Mouse (Mus musculus) adrenal gland, postnatal 0 days (tissue): Measurements from ENCODE around the gene Tlr11. TPM values are rescaled to one million over a fixed set of nuclear protein-coding genes. Genes with fewer than 3 reads are reported as not detected.

Source experiments
- polyA plus RNA-seq: library from polyadenylated mRNA; unstranded; fragments of >200 nt; fragmentation: Nextera tagmentation; extraction: Ambion mirVana; gene quantifications from 2 replicates; pipeline ENCODE4 v1.2.1, GENCODE M21; 2015

Gene Tlr11
- polyA plus RNA-seq, result not detected in 2 replicates

GRCm38 (mm10) chr14:50357593-50357992 is at the start of gene Tlr11:
Gene Tlr11 (plus strand): TSS chr14:50357914.

GRCm38 (mm10) chr14:50326661-50327060 is 31.1 kb upstream of the Tlr11 start, which contains the start of gene Olfr734:
Gene Olfr734 (minus strand): TSS chr14:50326761.

GRCm38 (mm10) chr14:50348796-50349195 is 8.9 kb upstream of the Tlr11 start, which contains the start of gene Olfr735:
Gene Olfr735 (minus strand): TSS chr14:50348872.

GRCm38 (mm10) chr14:50380863-50381262 is 23.1 kb downstream of the Tlr11 start, which contains the start of gene Olfr736:
Gene Olfr736 (plus strand): TSS chr14:50381163.

GRCm38 (mm10) chr14:50407268-50407667 is 49.6 kb downstream of the Tlr11 start, which contains the start of gene Olfr738:
Gene Olfr738 (plus strand): TSS chr14:50407568.

Other genes starting within 250 kb of the Tlr11 start
- gene Olfr727, start 234.7 kb upstream of the Tlr11 start, polyA plus RNA-seq, result not detected in 2 replicates
- gene Olfr728, start 215.2 kb upstream of the Tlr11 start, polyA plus RNA-seq, result not detected in 2 replicates
- gene Olfr729, start 205.0 kb upstream of the Tlr11 start, polyA plus RNA-seq, result not detected in 2 replicates
- gene Olfr730, start 169.7 kb upstream of the Tlr11 start, polyA plus RNA-seq, result not detected in 2 replicates
- gene Olfr731, start 116.0 kb upstream of the Tlr11 start, polyA plus RNA-seq, result not detected in 2 replicates
- gene Olfr732, start 73.7 kb upstream of the Tlr11 start, polyA plus RNA-seq, result not detected in 2 replicates
- not detected in 2 replicates for gene Olfr733, start 56.4 kb upstream of the Tlr11 start, polyA plus RNA-seq
- not detected in 2 replicates for gene Olfr734, start 31.2 kb upstream of the Tlr11 start, polyA plus RNA-seq
- gene Olfr735, start 9.0 kb upstream of the Tlr11 start, polyA plus RNA-seq, result not detected in 2 replicates
- not detected in 2 replicates for gene Olfr736, start 23.2 kb downstream of the Tlr11 start, polyA plus RNA-seq
- gene Olfr738, start 49.7 kb downstream of the Tlr11 start, polyA plus RNA-seq, result not detected in 2 replicates
- gene Olfr739, start 60.7 kb downstream of the Tlr11 start, polyA plus RNA-seq, result not detected in 2 replicates
- gene Olfr740, start 87.6 kb downstream of the Tlr11 start, polyA plus RNA-seq, result not detected in 2 replicates
- not detected in 2 replicates for gene Olfr741, start 114.8 kb downstream of the Tlr11 start, polyA plus RNA-seq
- gene Olfr742, start 145.7 kb downstream of the Tlr11 start, polyA plus RNA-seq, result not detected in 2 replicates
- not detected in 2 replicates for gene Olfr743, start 163.9 kb downstream of the Tlr11 start, polyA plus RNA-seq